Comparison of ENCODE assay signal across 12 mouse cellular contexts in genomic region chr4:120285730-120286129, GRCm38 (mm10). TPM values are rescaled to one million over a fixed set of nuclear protein-coding genes. Genes with fewer than 3 reads are reported as not detected.
DNase-seq lines count a peak whose midpoint lies in the region; ATAC-seq lines count a peak whose summit lies in the region.
"Had no signal": no experiment of that assay in that cellular context is flagged by ENCODE, and none has a peak within 500 bp of the region (broad histone marks: within the 10 kb centered on the region; RNA-seq: fewer than 3 reads in every experiment).

No protein-coding gene starts in this region.

- DNase-seq in heart, postnatal 25 days (ENCODE audit: low spot score) = no peak
- no peak for DNase-seq in kidney, postnatal 4 days
- no peak for DNase-seq in spleen, adult 12 weeks (ENCODE audit: low spot score)
- DNase-seq: embryo, embryonic 11 days; kidney, postnatal 10 days; retina, postnatal 1 day had no signal

- no peak for ATAC-seq in heart, embryonic 11.5 days (replicated peaks; ENCODE audit: insufficient number of reproducible peaks, low FRiP score, low TSS enrichment)
- ATAC-seq in embryonic facial prominence, embryonic 12.5 days (ENCODE audit: insufficient number of reproducible peaks, insufficient read depth, low FRiP score, low TSS enrichment) = no peak
- no peak for ATAC-seq in hindbrain, embryonic 13.5 days (ENCODE audit: low FRiP score)
- no peak for ATAC-seq in midbrain, embryonic 12.5 days (ENCODE audit: low FRiP score, low read depth)
- no peak for ATAC-seq in granulocyte monocyte progenitor cell, adult 5-6 weeks (replicated peaks; ENCODE audit: poor library complexity, severe bottlenecking)
- ATAC-seq: Patski had no signal

- peaks cover 74% of the 10 kb centered on the region for H3K27me3 ChIP-seq in heart, embryonic 11.5 days (ENCODE audit: control insufficient read depth, insufficient read depth, low read length)
- peaks cover 73% of the 10 kb centered on the region for H3K27me3 ChIP-seq in embryonic facial prominence, embryonic 12.5 days
- H3K27me3 ChIP-seq in hindbrain, embryonic 13.5 days = peaks cover 64% of the 10 kb centered on the region
- peaks cover 88% of the 10 kb centered on the region for H3K27me3 ChIP-seq in midbrain, embryonic 12.5 days

- H3K27ac ChIP-seq in heart, embryonic 11.5 days (ENCODE audit: low read depth, low read length) = no peak overlapping the region
- no peak overlapping the region for H3K27ac ChIP-seq in embryonic facial prominence, embryonic 12.5 days
- H3K27ac ChIP-seq in hindbrain, embryonic 13.5 days = no peak overlapping the region
- no peak overlapping the region for H3K27ac ChIP-seq in midbrain, embryonic 12.5 days (replicated peaks)

- H3K4me2 ChIP-seq in heart, embryonic 11.5 days = peak overlapping the region; percentile 100; the same call in 1 of the 2 replicates
- H3K4me2 ChIP-seq in embryonic facial prominence, embryonic 12.5 days (replicated peaks) = peak overlapping the region; percentile 99
- peak overlapping the region; percentile 91 for H3K4me2 ChIP-seq in hindbrain, embryonic 13.5 days
- H3K4me2 ChIP-seq in midbrain, embryonic 12.5 days (replicated peaks) = peak overlapping the region; percentile 100

- peaks cover 31% of the 10 kb centered on the region for H3K4me1 ChIP-seq in heart, embryonic 11.5 days (ENCODE audit: control insufficient read depth, insufficient read depth, low read length)
- H3K4me1 ChIP-seq in embryonic facial prominence, embryonic 12.5 days = peaks cover 30% of the 10 kb centered on the region
- H3K4me1 ChIP-seq in hindbrain, embryonic 13.5 days (replicated peaks) = peaks cover 68% of the 10 kb centered on the region
- peaks cover 60% of the 10 kb centered on the region for H3K4me1 ChIP-seq in midbrain, embryonic 12.5 days

- intact Hi-C loops in heart, postnatal 25 days (cut with DNase I) = loop anchor here (10.0 kb wide), 1 partner anchor 279 kb away; no protein-coding TSS in a partner anchor

- no peaks in the 10 kb centered on the region for H3K36me3 ChIP-seq in heart, embryonic 11.5 days (ENCODE audit: control insufficient read depth, insufficient read depth, low read length)
- no peaks in the 10 kb centered on the region for H3K36me3 ChIP-seq in embryonic facial prominence, embryonic 12.5 days
- H3K36me3 ChIP-seq in hindbrain, embryonic 13.5 days = no peaks in the 10 kb centered on the region
- no peaks in the 10 kb centered on the region for H3K36me3 ChIP-seq in midbrain, embryonic 12.5 days

- peak overlapping the region; percentile 68; the same call in 1 of the 2 replicates for H3K4me3 ChIP-seq in heart, embryonic 11.5 days (ENCODE audit: low read depth, low read length)
- H3K4me3 ChIP-seq in embryonic facial prominence, embryonic 12.5 days = peak overlapping the region; percentile 55
- H3K4me3 ChIP-seq in hindbrain, embryonic 13.5 days = peak overlapping the region; percentile 67
- peak overlapping the region; percentile 76 for H3K4me3 ChIP-seq in midbrain, embryonic 12.5 days

- H3K9me3 ChIP-seq in heart, embryonic 11.5 days (replicated peaks; ENCODE audit: control insufficient read depth, low read length) = no peaks in the 10 kb centered on the region
- no peaks in the 10 kb centered on the region for H3K9me3 ChIP-seq in embryonic facial prominence, embryonic 12.5 days
- H3K9me3 ChIP-seq in hindbrain, embryonic 13.5 days = no peaks in the 10 kb centered on the region
- no peaks in the 10 kb centered on the region for H3K9me3 ChIP-seq in midbrain, embryonic 12.5 days

- WGBS in heart, embryonic 11.5 days (ENCODE audit: insufficient replicate concordance) = 100% methylated on average over 1 of the region's 1 CpGs
- 71% methylated on average over 1 of the region's 1 CpGs for WGBS in embryonic facial prominence, embryonic 12.5 days
- 93% methylated on average over 1 of the region's 1 CpGs for WGBS in hindbrain, embryonic 13.5 days
- 86% methylated on average over 1 of the region's 1 CpGs for WGBS in midbrain, embryonic 12.5 days

- H3K9ac ChIP-seq in heart, embryonic 11.5 days (ENCODE audit: low read depth, low read length) = no peak overlapping the region
- H3K9ac ChIP-seq in embryonic facial prominence, embryonic 12.5 days = no peak overlapping the region
- H3K9ac ChIP-seq in hindbrain, embryonic 13.5 days = peak overlapping the region; percentile 84
- H3K9ac ChIP-seq in midbrain, embryonic 12.5 days (replicated peaks) = no peak overlapping the region

RNA-seq across cellular contexts. Expression of gene Foxo6, which starts 1.4 kb away (rescaled TPM):
- polyA plus RNA-seq in heart, embryonic 11.5 days (2014; fragmentation: Nextera tagmentation; extraction: Ambion mirVana) = 0.21 and 0.29 TPM in 2 replicates
- 1 to 10 TPM; 2.6 to 5.6 TPM for total RNA-seq in heart, postnatal 25 days (2021)
- polyA plus RNA-seq in embryonic facial prominence, embryonic 12.5 days (2016; fragmentation: Nextera tagmentation; extraction: Ambion mirVana) = 0.46 and 0.47 TPM in 2 replicates
- 0.73 and 0.83 TPM in 2 replicates for polyA plus RNA-seq in hindbrain, embryonic 13.5 days (2015; fragmentation: Nextera tagmentation; extraction: Ambion mirVana)
- polyA plus RNA-seq in midbrain, embryonic 12.5 days (2016; fragmentation: Nextera tagmentation; extraction: Ambion mirVana) = 0.15 and 0.25 TPM in 2 replicates
- total RNA-seq in granulocyte monocyte progenitor cell, adult 5-6 weeks (2014; fragmentation: Nextera tagmentation) = not detected in 2 replicates
- total RNA-seq in granulocyte monocyte progenitor cell, adult 5-6 weeks (2017) = not detected in 2 replicates
